10 mouse cellular contexts compared by ENCODE assay signal in the genomic region with DNA sequence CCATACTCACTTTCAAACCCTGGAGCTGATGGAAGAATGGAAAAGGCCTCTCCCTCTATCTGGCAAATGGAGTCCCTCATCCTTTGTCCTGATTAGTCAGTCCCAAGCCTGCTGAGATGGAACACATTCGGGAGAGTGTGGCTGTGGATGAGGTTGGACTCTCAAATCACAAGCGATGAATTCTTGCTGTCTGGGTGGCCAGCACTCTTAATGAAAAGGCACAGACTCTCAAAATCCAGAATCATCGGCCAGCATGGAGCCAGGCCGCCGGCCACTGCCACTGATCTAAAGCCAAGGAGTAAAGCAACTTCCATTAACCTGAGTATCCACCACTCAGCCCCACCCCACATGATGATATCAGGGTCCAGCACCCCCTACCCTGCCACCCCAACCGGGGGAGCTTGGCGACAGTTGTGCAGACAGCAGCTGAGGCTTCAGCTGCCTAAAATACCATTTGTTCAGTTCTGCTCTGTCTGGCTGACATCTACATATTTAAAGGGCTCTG. TPM values are rescaled to one million over a fixed set of nuclear protein-coding genes. Genes with fewer than 3 reads are reported as not detected.
A peak's percentile ranks its signal among the peaks of the same experiment; 100 is the strongest.
DNase-seq lines count a peak whose midpoint lies in the region; ATAC-seq and TF ChIP-seq lines count a peak whose summit lies in the region.
"Had no signal": no experiment of that assay in that cellular context is flagged by ENCODE, and none has a peak within 500 bp of the region (broad histone marks: within the 10 kb centered on the region; RNA-seq: fewer than 3 reads in every experiment).

No protein-coding gene starts in this region.

- H3K9ac ChIP-seq in forebrain, postnatal 0 days = peak overlapping the region; percentile 53
- H3K9ac ChIP-seq: liver, embryonic 14.5 days had no signal

- peaks cover 50% of the 10 kb centered on the region for H3K79me2 ChIP-seq in macrophage (ENCODE audit: inconsistent target)

- no peak for TF ChIP-seq POLR2A in kidney, adult 2 months (IDR thresholded peaks at IDR 0.05; ENCODE audit: low read depth, low read length)

- H3K27me3 ChIP-seq in kidney, adult 2 months (replicated peaks; ENCODE audit: control insufficient read depth, insufficient read depth, low read length) = no peaks in the 10 kb centered on the region
- no peaks in the 10 kb centered on the region for H3K27me3 ChIP-seq in forebrain, postnatal 0 days (ENCODE audit: insufficient read depth, low read length)

- no peaks in the 10 kb centered on the region for H3K36me3 ChIP-seq in kidney, adult 2 months (ENCODE audit: control insufficient read depth, insufficient read depth, low read length)
- H3K36me3 ChIP-seq in forebrain, postnatal 0 days (ENCODE audit: insufficient read depth) = no peaks in the 10 kb centered on the region
- no peaks in the 10 kb centered on the region for H3K36me3 ChIP-seq in macrophage (ENCODE audit: inconsistent target)
- H3K36me3 ChIP-seq: G1E had no signal

- H3K27ac ChIP-seq in kidney, adult 2 months (ENCODE audit: insufficient read depth, low read depth, low read length) = peak overlapping the region; percentile 84
- H3K27ac ChIP-seq in forebrain, postnatal 0 days (ENCODE audit: low read depth, low read length) = peak overlapping the region; percentile 96
- peak overlapping the region; percentile 97 for H3K27ac ChIP-seq in macrophage
- H3K27ac ChIP-seq: liver, embryonic 14.5 days had no signal

- 72% methylated on average over 7 of the region's 7 CpGs for WGBS in kidney, adult 2 months
- 14% methylated on average over 7 of the region's 7 CpGs for WGBS in forebrain, postnatal 0 days
- 90% methylated on average over 7 of the region's 7 CpGs for WGBS in macrophage (ENCODE audit: missing documents)

- H3K4me2 ChIP-seq in forebrain, postnatal 0 days (ENCODE audit: low read depth) = peak overlapping the region; percentile 54

- no peaks in the 10 kb centered on the region for H3K9me3 ChIP-seq in forebrain, postnatal 0 days (ENCODE audit: low read length)
- H3K9me3 ChIP-seq: G1E had no signal

- ATAC-seq in forebrain, postnatal 0 days = no peak

- DNase-seq in kidney, adult 2 months = no peak
- no peak for DNase-seq in kidney, postnatal 36 days
- peak; percentile 77 for DNase-seq in Muller cell, postnatal 12 days (ENCODE audit: inconsistent ontology term)
- DNase-seq in forebrain, postnatal 0 days = no peak
- no peak for DNase-seq in layer of hippocampus, postnatal 14 days (ENCODE audit: low spot score in 2 of 2)
- DNase-seq in right cerebral cortex, adult 18-20 months = no peak
- no peak for DNase-seq in spleen, postnatal 36 days (ENCODE audit: low spot score in 2 of 2)

- no peak for TF ChIP-seq CTCF in kidney, adult 2 months (conservative IDR thresholded peaks at IDR 0.05; ENCODE audit: insufficient read depth, insufficient read length, low read depth, low read length)
- TF ChIP-seq CTCF in forebrain, postnatal 0 days (IDR thresholded peaks at IDR 0.05; ENCODE audit: low read depth) = no peak

- peaks cover 37% of the 10 kb centered on the region for H3K4me1 ChIP-seq in kidney, adult 2 months (ENCODE audit: control insufficient read depth, insufficient read depth, low read length)
- peaks cover 46% of the 10 kb centered on the region for H3K4me1 ChIP-seq in forebrain, postnatal 0 days (ENCODE audit: insufficient read depth)

- no peak overlapping the region for H3K4me3 ChIP-seq in kidney, adult 2 months (ENCODE audit: insufficient read depth, low read depth, low read length)
- no peak overlapping the region for H3K4me3 ChIP-seq in forebrain, postnatal 0 days (ENCODE audit: low read depth, low read length)
- H3K4me3 ChIP-seq in macrophage (ENCODE audit: inconsistent target) = no peak overlapping the region

RNA-seq across cellular contexts. Expression of a gene that starts 13.2 kb away (rescaled TPM):
- 22.0 and 27.8 TPM in 2 replicates for polyA plus RNA-seq in kidney, adult 2 months (2012; rRNA removed)
- total RNA-seq in forebrain, postnatal 0 days (2014; rRNA removed) = 134 and 161 TPM in 2 replicates
- 86.3 and 95.7 TPM in 2 replicates for polyA plus RNA-seq in forebrain, postnatal 0 days (2015; fragmentation: Nextera tagmentation; extraction: Ambion mirVana)
- 10 to 100 TPM in 5 of 26 experiments, 1 to 10 TPM in 20, under 1 TPM in 1; 0.94 to 14.8 (median 5.9) TPM for total RNA-seq in macrophage (2018; cell fraction: chromatin; rRNA removed)
- total RNA-seq in macrophage (2018; cell fraction: cytosol; rRNA removed) = 10 to 100 TPM in 24 of 26 experiments, 1 to 10 TPM in 2; 7.3 to 28.3 (median 21.4) TPM
- 10 to 100 TPM in 24 of 26 experiments, 1 to 10 TPM in 2; 7.2 to 45.6 (median 16.6) TPM for total RNA-seq in macrophage (2018; cell fraction: nucleus; rRNA removed)
- 9.1 to 32.1 TPM (median 10.4 TPM) in 3 replicates for polyA plus RNA-seq in macrophage (2018)
- total RNA-seq in layer of hippocampus, postnatal 14 days (2021) = 10 to 100 TPM; 64.9 to 65.1 TPM

RNA-seq across cellular contexts. Expression of a gene that starts 49.0 kb away (rescaled TPM):
- polyA plus RNA-seq in kidney, adult 2 months (2012; rRNA removed) = 28.8 and 34.2 TPM in 2 replicates
- total RNA-seq in forebrain, postnatal 0 days (2014; rRNA removed) = 53.1 and 62.9 TPM in 2 replicates
- 28.4 and 38.1 TPM in 2 replicates for polyA plus RNA-seq in forebrain, postnatal 0 days (2015; fragmentation: Nextera tagmentation; extraction: Ambion mirVana)
- total RNA-seq in macrophage (2018; cell fraction: chromatin; rRNA removed) = 100 to 1,000 TPM in 24 of 26 experiments, 10 to 100 TPM in 2; 47.8 to 664 (median 256) TPM
- 100 to 1,000 TPM in 9 of 26 experiments, 10 to 100 TPM in 17; 31.9 to 138 (median 77.0) TPM for total RNA-seq in macrophage (2018; cell fraction: cytosol; rRNA removed)
- 100 to 1,000 TPM in 20 of 26 experiments, 10 to 100 TPM in 6; 48.7 to 440 (median 191) TPM for total RNA-seq in macrophage (2018; cell fraction: nucleus; rRNA removed)
- 42.6 to 89.8 TPM (median 86.9 TPM) in 3 replicates for polyA plus RNA-seq in macrophage (2018)
- 10 to 100 TPM; 60.4 to 63.6 TPM for total RNA-seq in layer of hippocampus, postnatal 14 days (2021)
